Mouse (Mus musculus) MEL (cell line): ENCODE data around the gene Map6d1.

Source experiments
- CHD1 ChIP-seq: IDR thresholded peaks from 2 replicates; pipeline ENCODE4 v1.6.1; 2012; ENCODE audit warnings: low read depth, mild to moderate bottlenecking, inconsistent platforms, low read length, improper control_type of control experiment
- CTCF ChIP-seq, 3 experiments: IDR thresholded peaks in 2 of 3; conservative IDR thresholded peaks in 1 of 3; 2 replicates each; pipeline ENCODE4 v1.5.1; 2011 to 2012; ENCODE audit warnings: low read length in 3 of 3, low read depth in 2 of 3, mild to moderate bottlenecking in 2 of 3, improper control_type of control experiment in 1 of 3, inconsistent platforms in 1 of 3, mixed read lengths in 1 of 3, moderate library complexity in 1 of 3; ENCODE audit not compliant: control insufficient read depth in 1 of 3, insufficient read depth in 1 of 3, poor library complexity in 1 of 3, severe bottlenecking in 1 of 3
- EP300 ChIP-seq, 2 experiments: IDR thresholded peaks; 2 replicates each; pipeline ENCODE4 v1.6.1; 2011; ENCODE audit warnings: improper control_type of control experiment in 2 of 2, low read length in 2 of 2, low read depth in 1 of 2, mild to moderate bottlenecking in 1 of 2
- GATA1 ChIP-seq: IDR thresholded peaks from 2 replicates; pipeline ENCODE4 v1.6.1; 2011; ENCODE audit warnings: low read depth, low read length, improper control_type of control experiment
- NRF1 ChIP-seq: IDR thresholded peaks from 2 replicates; pipeline ENCODE4 v1.6.1; 2014; ENCODE audit warnings: low read depth, mild to moderate bottlenecking, inconsistent platforms, low read length, improper control_type of control experiment, moderate library complexity; ENCODE audit not compliant: poor library complexity, insufficient read depth, severe bottlenecking
- POLR2AphosphoS5 ChIP-seq: IDR thresholded peaks from 2 replicates; pipeline ENCODE4 v1.6.1; 2012; ENCODE audit warnings: low read depth, borderline replicate concordance, mild to moderate bottlenecking, inconsistent platforms, low read length, moderate library complexity, mixed read lengths
- SMC3 ChIP-seq: IDR thresholded peaks from 2 replicates; pipeline ENCODE4 v1.6.1; 2011; ENCODE audit warnings: low read depth, low read length, improper control_type of control experiment
- TAL1 ChIP-seq: IDR thresholded peaks from 2 replicates; pipeline ENCODE4 v1.6.1; 2012; ENCODE audit warnings: mild to moderate bottlenecking, inconsistent platforms, low read length, moderate library complexity, mixed read lengths

DNA sequence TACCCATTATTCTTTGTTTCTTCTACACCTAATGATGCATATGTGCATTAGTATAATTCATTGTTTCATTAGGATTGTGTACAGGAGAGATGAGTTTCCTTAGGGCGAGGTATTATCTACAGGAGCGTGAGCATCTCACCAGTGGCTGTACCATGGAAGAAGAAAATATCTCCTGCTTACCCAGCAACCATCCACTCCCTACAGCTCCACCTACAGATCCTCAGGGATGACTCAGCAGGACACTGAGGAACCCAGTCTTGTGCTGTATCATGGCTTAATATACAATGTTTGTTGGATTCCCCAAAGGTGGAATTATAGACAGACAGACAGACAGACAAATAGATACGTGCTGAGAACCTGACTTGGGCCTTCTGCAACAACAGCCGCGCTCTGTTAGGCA is 44.2 kb downstream of the Map6d1 start:
- TF ChIP-seq CTCF (IDR thresholded peaks at IDR 0.05 in 2 of 3, conservative IDR thresholded peaks at IDR 0.05 in 1 of 3; ENCODE audit: control insufficient read depth in 1 of 3, insufficient read depth in 1 of 3, low read depth in 2 of 3, low read length in 3 of 3, poor library complexity in 1 of 3, severe bottlenecking in 1 of 3) (no peak), SMC3 (no peak), EP300 (IDR thresholded peaks at IDR 0.05; ENCODE audit: low read depth in 1 of 2, low read length in 2 of 2) (no peak), GATA1 (no peak), NRF1 (no peak), CHD1 (no peak), POLR2AphosphoS5 (no peak), TAL1 (no peak)
